Mouse (Mus musculus) forebrain, embryonic 14.5 days (tissue): ENCODE data around the gene Ifitm2. TPM values are rescaled to one million over a fixed set of nuclear protein-coding genes. Genes with fewer than 3 reads are reported as not detected.

Experiments
- ATAC-seq: fragments of 200-750 bp; cut with Nextera tagmentation; 2 replicates; pipeline ENCODE4 v1.8.0; 2017; ENCODE audit warnings: mild to moderate bottlenecking, moderate library complexity
- DNase-seq: peaks from one replicate; pipeline ENCODE4 v3.0.0-alpha.2; 2015; ENCODE audit warnings: low spot score
- H3K27ac ChIP-seq: fragments of 300-500 bp; sonication (generic); 2 replicates; pipeline ENCODE4 v1.5.1; 2014; ENCODE audit warnings: low read depth, mild to moderate bottlenecking, control low read depth, low read length, moderate library complexity
- H3K27me3 ChIP-seq: fragments of 300-500 bp; sonication (generic); replicated peaks from 2 replicates; pipeline ENCODE4 v1.6.1; 2014; ENCODE audit warnings: low read length, control low read depth, mixed read lengths; ENCODE audit not compliant: control insufficient read depth, insufficient read depth
- H3K36me3 ChIP-seq: fragments of 300-500 bp; sonication (generic); 2 replicates; pipeline ENCODE4 v1.6.1; 2014; ENCODE audit warnings: low read length, control low read depth; ENCODE audit not compliant: control insufficient read depth, insufficient read depth
- H3K4me1 ChIP-seq: fragments of 300-500 bp; sonication (generic); 2 replicates; pipeline ENCODE4 v1.6.1; 2014; ENCODE audit warnings: antibody characterized with exemption, low read length, control low read depth; ENCODE audit not compliant: control insufficient read depth, insufficient read depth
- H3K4me2 ChIP-seq: fragments of 300-500 bp; sonication (generic); 2 replicates; pipeline ENCODE4 v1.6.1; 2014; ENCODE audit warnings: mild to moderate bottlenecking, control low read depth, low read length
- H3K4me3 ChIP-seq: fragments of 300-500 bp; sonication (generic); 2 replicates; pipeline ENCODE4 v1.5.1; 2014; ENCODE audit warnings: low read depth, low read length, control low read depth
- H3K9ac ChIP-seq: fragments of 300-500 bp; sonication (generic); 2 replicates; pipeline ENCODE4 v1.6.1; 2014; ENCODE audit warnings: mild to moderate bottlenecking, low read length, control low read depth, moderate library complexity
- H3K9me3 ChIP-seq: fragments of 300-500 bp; sonication (generic); replicated peaks from 2 replicates; pipeline ENCODE4 v1.6.1; 2016; ENCODE audit warnings: low read length, control low read depth, mixed read lengths; ENCODE audit not compliant: control insufficient read depth
- WGBS: fragments of 180-500 bp; shearing (Covaris S2); extraction: QIAGEN DNeasy Blood & Tissue Kit; methylation state at CpG from one replicate; pipeline ENCODE4 v1.1.7; 2014; 5-methylcytosine and 5-hydroxymethylcytosine counted together
- polyA plus RNA-seq: library from polyadenylated mRNA; unstranded; fragments of >200 nt; fragmentation: Nextera tagmentation; extraction: Ambion mirVana; gene quantifications from 2 replicates; pipeline ENCODE4 v1.2.1, GENCODE M21; 2014

Ifitm2 gene
- polyA plus RNA-seq, 1 experiment from 2014 or later = 235 TPM

- Histone ChIP-seq H3K27ac (no peak overlapping the region), H3K27me3 (no peaks in the 10 kb centered on the region), H3K4me3 (no peak overlapping the region), H3K9ac (no peak overlapping the region), H3K9me3 (no peaks in the 10 kb centered on the region), H3K4me1 (peaks cover 8% of the 10 kb centered on the region; the same call in 1 of the 2 replicates), H3K4me2 (no peak overlapping the region), H3K36me3 (no peaks in the 10 kb centered on the region)
- ATAC-seq (no peak), DNase-seq (no peak)
- 36% methylated on average over 5 of the region's 5 CpGs for whole genome bisulfite sequencing
These were observed 4.2 kb upstream of the Ifitm2 start for GRCm38 (mm10) chr7:140960026-140960425.

GRCm38 (mm10) chr7:140959181-140959901 is 3.6 kb upstream of the Ifitm2 start:
- Histone ChIP-seq H3K4me2 (no peak overlapping the region), H3K27ac (no peak overlapping the region), H3K27me3 (no peaks in the 10 kb centered on the region), H3K4me1 (peaks cover 12% of the 10 kb centered on the region; the same call in 1 of the 2 replicates), H3K4me3 (no peak overlapping the region), H3K9ac (no peak overlapping the region), H3K9me3 (no peaks in the 10 kb centered on the region), H3K36me3 (no peaks in the 10 kb centered on the region)
- no peak for ATAC-seq
- peak; percentile 63 for DNase-seq
- 2% methylated on average over 9 of the region's 9 CpGs for WGBS

- Histone ChIP-seq H3K4me2 (no peak overlapping the region), H3K9ac (no peak overlapping the region), H3K4me1 (peaks cover 12% of the 10 kb centered on the region; the same call in 1 of the 2 replicates), H3K4me3 (no peak overlapping the region), H3K27ac (no peak overlapping the region), H3K9me3 (no peaks in the 10 kb centered on the region), H3K36me3 (no peaks in the 10 kb centered on the region), H3K27me3 (no peaks in the 10 kb centered on the region)
- 68% methylated on average over 6 of the region's 6 CpGs for WGBS
- ATAC-seq (no peak), DNase-seq (no peak)
These were observed 726 bp upstream of the Ifitm2 start for GRCm38 (mm10) chr7:140956556-140956869.

GRCm38 (mm10) chr7:140955342-140955741 is 445 bp downstream of the Ifitm2 start:
- no peaks in the 10 kb centered on the region for H3K27me3 ChIP-seq
- no peaks in the 10 kb centered on the region for H3K9me3 ChIP-seq
- peak overlapping the region; percentile 25 for H3K4me3 ChIP-seq
- 17% methylated on average over 17 of the region's 17 CpGs for WGBS
- H3K36me3 ChIP-seq = no peaks in the 10 kb centered on the region
- H3K4me1 ChIP-seq = peaks cover 12% of the 10 kb centered on the region; the same call in 1 of the 2 replicates
- H3K27ac ChIP-seq = no peak overlapping the region
- peak; percentile 55; the same call in 1 of the 2 replicates for ATAC-seq
- DNase-seq = peak; percentile 33
- H3K4me2 ChIP-seq = peak overlapping the region; percentile 49
- H3K9ac ChIP-seq = peak overlapping the region; percentile 43; the same call in 1 of the 2 replicates

GRCm38 (mm10) chr7:140954733-140955071 is 1.1 kb downstream of the Ifitm2 start:
- no peak for ATAC-seq
- WGBS = 12% methylated on average over 9 of the region's 9 CpGs
- no peaks in the 10 kb centered on the region for H3K9me3 ChIP-seq
- H3K9ac ChIP-seq = peak overlapping the region; percentile 43; the same call in 1 of the 2 replicates
- H3K27ac ChIP-seq = no peak overlapping the region
- H3K4me2 ChIP-seq = peak overlapping the region; percentile 49
- no peaks in the 10 kb centered on the region for H3K27me3 ChIP-seq
- peaks cover 12% of the 10 kb centered on the region; the same call in 1 of the 2 replicates for H3K4me1 ChIP-seq
- DNase-seq = no peak
- H3K4me3 ChIP-seq = peak overlapping the region; percentile 11; the same call in 1 of the 2 replicates
- no peaks in the 10 kb centered on the region for H3K36me3 ChIP-seq

- H3K9me3 ChIP-seq = no peaks in the 10 kb centered on the region
These were observed 1.7 kb downstream of the Ifitm2 start for GRCm38 (mm10) chr7:140953800-140954732.

GRCm38 (mm10) chr7:140953133-140953532 is 2.7 kb downstream of the Ifitm2 start:
- no peaks in the 10 kb centered on the region for H3K9me3 ChIP-seq
- H3K36me3 ChIP-seq = no peaks in the 10 kb centered on the region
- no peak overlapping the region for H3K4me2 ChIP-seq
- no peak overlapping the region for H3K9ac ChIP-seq
- H3K4me3 ChIP-seq = no peak overlapping the region
- H3K27ac ChIP-seq = no peak overlapping the region
- H3K4me1 ChIP-seq = peaks cover 7% of the 10 kb centered on the region; the same call in 1 of the 2 replicates
- DNase-seq (no peak), ATAC-seq (no peak)
- WGBS = 87% methylated on average over 11 of the region's 11 CpGs
- H3K27me3 ChIP-seq = no peaks in the 10 kb centered on the region

More at GRCm38 (mm10) chr7:140953800-140954732, 1.7 kb downstream of the Ifitm2 start:
- Histone ChIP-seq H3K9ac (no peak overlapping the region; the same call in 1 of the 2 replicates), H3K4me2 (peak overlapping the region; percentile 49), H3K27me3 (no peaks in the 10 kb centered on the region), H3K4me1 (peaks cover 8% of the 10 kb centered on the region; the same call in 1 of the 2 replicates), H3K4me3 (0 out of 2 replicates have a peak overlapping the region, but pooled peaks have one; percentile 11), H3K27ac (no peak overlapping the region), H3K36me3 (no peaks in the 10 kb centered on the region)
- ATAC-seq (no peak), DNase-seq (no peak)
- 71% methylated on average over 15 of the region's 15 CpGs for WGBS

GRCm38 (mm10) chr7:140952441-140952840 is 3.3 kb downstream of the Ifitm2 start:
- no peak for DNase-seq
- WGBS = 86% methylated on average over 7 of the region's 7 CpGs
- ATAC-seq = no peak
- peaks cover 7% of the 10 kb centered on the region; the same call in 1 of the 2 replicates for H3K4me1 ChIP-seq
- no peak overlapping the region for H3K9ac ChIP-seq
- H3K4me3 ChIP-seq = no peak overlapping the region
- no peaks in the 10 kb centered on the region for H3K9me3 ChIP-seq
- no peaks in the 10 kb centered on the region for H3K27me3 ChIP-seq
- H3K4me2 ChIP-seq = no peak overlapping the region
- no peaks in the 10 kb centered on the region for H3K36me3 ChIP-seq
- H3K27ac ChIP-seq = no peak overlapping the region
